Mouse (Mus musculus): ENCODE data around the gene Mrtfb.
"Not testable (repeated sequence)": the region's sequence is repeated elsewhere in the genome, so short reads cannot be mapped to it uniquely, and the experiment has no call there.

The Mrtfb gene

GRCm38 (mm10) chr16:13276258-13276657 is 20.0 kb downstream of the Mrtfb start:
- DNase-seq (ENCODE audit: low spot score in 2 of 2) = no peak

DNA sequence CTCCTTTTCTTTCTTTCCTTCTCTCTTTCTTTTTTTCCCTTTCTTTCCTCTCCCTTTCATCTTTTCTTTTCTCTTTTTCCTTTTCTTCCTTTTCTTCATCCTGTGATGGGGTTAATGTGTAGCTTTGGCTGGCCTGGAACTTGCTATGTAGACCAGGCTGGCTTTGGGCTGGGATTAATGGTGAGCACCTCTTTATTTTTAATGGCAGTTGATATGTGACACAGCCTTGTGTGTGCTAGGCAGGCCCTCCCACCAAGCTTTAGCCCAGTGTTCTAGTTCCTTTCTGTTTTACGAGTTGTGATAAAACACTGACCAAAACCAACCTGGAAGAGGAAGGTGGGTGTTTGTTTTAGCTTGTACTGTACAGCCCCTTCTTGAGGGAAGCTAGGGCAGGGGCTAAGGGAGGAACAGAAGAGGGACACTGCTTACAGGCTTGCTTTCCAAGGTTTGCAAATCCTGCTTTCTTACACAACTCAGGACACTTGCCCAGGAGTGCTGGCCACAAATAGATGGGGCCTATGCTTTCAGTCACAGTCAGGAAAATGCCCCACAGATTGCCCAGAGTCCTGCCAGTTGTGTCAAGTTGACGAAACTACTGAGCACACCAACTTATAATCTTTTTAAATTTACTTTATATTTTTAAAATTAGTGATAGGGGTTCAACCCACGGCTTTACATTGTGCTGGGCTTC is 20.6 kb downstream of the Mrtfb start:
- DNase-seq (ENCODE audit: low spot score in 2 of 2) = no peak

GRCm38 (mm10) chr16:13286425-13286824 is 30.1 kb downstream of the Mrtfb start:
- DNase-seq (ENCODE audit: low spot score in 2 of 2) = peak in 1 of 2 experiments; percentile 19

- no peak for DNase-seq (ENCODE audit: low spot score in 2 of 2)
Measured at GRCm38 (mm10) chr16:13297860-13298259, 41.6 kb downstream of the Mrtfb start.

GRCm38 (mm10) chr16:13298991-13299390 is 42.7 kb downstream of the Mrtfb start:
- no peak for DNase-seq (ENCODE audit: low spot score in 2 of 2)

DNA sequence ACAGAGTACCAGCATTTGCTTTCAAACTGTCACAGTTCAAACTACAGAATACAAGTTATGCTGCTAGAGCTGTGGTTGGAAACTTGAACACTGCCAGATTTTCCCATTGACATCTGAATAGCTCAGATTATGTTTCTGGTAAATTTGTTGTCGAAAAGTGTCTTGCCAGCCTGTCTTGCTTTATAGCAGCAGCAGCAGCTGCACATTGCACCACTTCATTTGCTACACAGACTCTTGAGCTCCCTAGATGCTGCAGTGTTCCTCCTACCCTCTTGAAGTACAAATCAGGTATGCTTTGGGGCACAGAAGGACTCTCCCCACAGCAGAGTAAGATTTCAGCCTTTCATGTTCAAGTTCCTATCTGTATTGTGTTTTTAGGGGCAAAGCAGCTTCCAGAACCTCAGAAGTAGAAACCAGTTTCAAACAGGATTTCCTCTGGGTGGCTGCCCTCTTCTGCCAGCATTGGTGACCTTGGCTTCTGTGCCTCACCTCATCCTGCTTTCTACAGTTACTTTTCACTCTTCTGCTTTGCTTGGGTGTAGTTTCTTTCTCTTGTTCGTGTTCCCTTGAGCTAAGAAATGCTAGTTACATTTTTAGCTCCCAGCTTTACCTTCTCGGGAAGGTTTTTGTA is 49.9 kb downstream of the Mrtfb start:
- no peak for DNase-seq (ENCODE audit: low spot score in 2 of 2)

DNA sequence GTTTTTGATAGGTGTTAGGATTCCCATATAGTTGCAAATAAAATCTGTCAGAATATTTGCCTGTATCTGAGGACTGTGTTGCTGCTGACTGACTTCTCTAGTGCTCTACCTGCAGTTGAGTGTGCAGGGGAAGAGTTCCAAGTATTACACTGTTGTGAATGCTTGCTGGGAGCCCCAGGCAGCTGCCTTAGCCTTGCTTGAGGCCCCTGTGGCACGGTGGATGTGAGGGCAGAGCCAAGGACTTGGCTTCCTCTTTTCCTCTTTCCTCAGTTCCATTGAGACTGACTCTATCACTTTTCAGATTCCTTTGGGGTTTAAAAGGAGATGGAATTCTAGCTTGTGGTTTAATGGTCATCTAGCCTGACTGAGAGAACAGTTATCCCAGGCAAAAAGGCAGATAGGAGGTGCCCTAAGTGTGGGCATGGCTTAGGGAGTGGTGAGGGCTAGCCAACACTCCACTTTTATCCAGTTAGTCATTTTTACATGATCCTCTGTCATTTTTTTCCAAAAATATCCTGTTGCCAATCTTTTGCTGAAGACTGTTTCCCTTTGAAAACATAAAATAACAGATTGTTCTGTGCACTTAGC is 53.9 kb downstream of the Mrtfb start:
- DNase-seq (ENCODE audit: low spot score in 2 of 2) = peak in 1 of 2 experiments; percentile 52

DNA sequence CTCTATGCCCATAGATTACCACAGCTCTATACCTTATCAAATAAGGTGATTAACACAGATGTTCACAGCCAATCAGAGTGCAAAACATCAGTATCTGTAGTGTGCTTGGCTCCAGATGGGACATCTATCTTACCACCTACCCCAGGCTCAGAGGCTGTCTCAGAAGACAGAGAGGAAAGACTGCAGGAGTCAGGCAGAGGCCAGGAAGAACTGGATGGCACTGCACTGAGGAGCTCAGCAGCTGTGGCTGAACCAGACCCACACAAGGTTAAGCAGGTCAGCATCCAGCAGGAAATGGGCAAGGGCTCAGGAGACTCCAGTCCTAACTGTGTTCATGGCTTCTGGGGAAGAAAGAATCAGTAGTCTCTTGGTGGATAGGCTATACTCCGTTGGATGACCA is 55.1 kb downstream of the Mrtfb start:
- DNase-seq (ENCODE audit: low spot score in 2 of 2) = peak in 1 of 2 experiments; percentile 51

GRCm38 (mm10) chr16:13313096-13313719 is 56.9 kb downstream of the Mrtfb start:
- DNase-seq (ENCODE audit: low spot score in 2 of 2) = no peak

GRCm38 (mm10) chr16:13323751-13324150 is 67.5 kb downstream of the Mrtfb start:
- DNase-seq (ENCODE audit: low spot score in 2 of 2) = no peak

- no peak for DNase-seq (ENCODE audit: low spot score in 2 of 2)
Measured at GRCm38 (mm10) chr16:13326622-13327021, 70.3 kb downstream of the Mrtfb start.

DNA sequence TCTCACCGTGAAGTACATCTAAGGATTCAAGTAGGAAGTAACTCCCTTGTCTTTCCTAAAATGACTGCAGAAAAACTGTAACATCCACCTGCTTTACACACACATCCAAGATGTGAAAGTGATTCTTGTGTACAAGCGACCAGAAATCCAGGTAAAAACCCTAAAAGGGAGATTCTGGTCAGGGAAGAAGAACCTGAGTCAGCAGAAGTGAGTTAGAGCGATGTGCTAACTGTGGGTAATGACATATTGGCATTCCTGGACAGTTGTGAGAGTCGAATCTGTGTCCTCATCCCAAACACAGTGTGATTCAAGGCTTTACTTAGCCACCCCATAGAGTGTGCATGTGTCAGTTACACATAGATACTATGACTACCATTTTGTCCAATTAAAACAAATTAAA is 72.4 kb downstream of the Mrtfb start:
- DNase-seq (ENCODE audit: low spot score in 2 of 2) = no peak

- peak in 1 of 2 experiments; percentile 21 for DNase-seq (ENCODE audit: low spot score in 2 of 2)
Measured at GRCm38 (mm10) chr16:13329640-13330039, 73.4 kb downstream of the Mrtfb start.

GRCm38 (mm10) chr16:13330221-13330659 is 74.0 kb downstream of the Mrtfb start:
- DNase-seq (ENCODE audit: low spot score in 2 of 2) = peak in 1 of 2 experiments; percentile 54

DNA sequence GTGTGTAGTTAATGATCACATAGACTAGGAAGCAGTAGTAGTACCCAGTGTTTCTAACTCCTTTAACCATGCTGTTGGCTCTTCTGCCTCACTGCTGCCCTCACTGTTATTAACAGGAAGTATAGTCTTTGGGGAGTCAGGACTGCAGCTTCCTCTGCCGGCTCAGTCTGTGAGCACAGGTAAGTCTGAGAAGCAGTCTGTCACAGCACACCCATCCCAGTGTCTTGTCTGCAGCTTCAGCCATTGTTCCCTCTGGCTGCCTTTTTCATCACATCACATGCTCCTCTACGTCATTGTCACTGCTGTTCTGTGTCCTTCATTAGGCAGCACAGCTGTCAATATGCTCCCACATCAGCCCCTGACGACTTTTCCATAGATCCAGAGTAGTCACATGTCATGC is 75.6 kb downstream of the Mrtfb start:
- DNase-seq (ENCODE audit: low spot score in 2 of 2) = no peak

DNA sequence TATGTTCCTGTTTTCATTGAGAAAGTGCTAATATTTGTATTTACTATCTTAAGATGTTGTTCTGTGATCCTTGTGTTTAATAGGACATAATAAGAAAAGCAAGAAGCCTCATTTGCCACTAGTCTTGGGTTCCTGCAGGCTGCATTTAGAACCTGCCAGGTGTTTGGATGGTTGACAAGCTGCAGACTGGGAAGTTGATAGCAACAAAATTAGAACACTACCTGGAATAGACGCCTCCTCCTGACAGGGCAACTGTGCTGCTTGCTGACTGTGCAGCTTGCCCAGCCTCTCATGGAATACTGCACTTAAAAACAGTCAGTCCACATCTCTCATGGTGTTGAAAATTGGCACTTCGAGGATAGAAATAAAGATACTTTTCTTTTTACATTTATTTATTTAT is 76.3 kb downstream of the Mrtfb start:
- DNase-seq (ENCODE audit: low spot score in 2 of 2) = no peak

- DNase-seq (ENCODE audit: low spot score in 2 of 2) = no peak
Measured at GRCm38 (mm10) chr16:13333781-13334341, 77.6 kb downstream of the Mrtfb start.

GRCm38 (mm10) chr16:13336503-13337230 is 80.4 kb downstream of the Mrtfb start:
- no peak for DNase-seq (ENCODE audit: low spot score in 2 of 2)

GRCm38 (mm10) chr16:13338094-13338493 is 81.8 kb downstream of the Mrtfb start:
- no peak for DNase-seq (ENCODE audit: low spot score in 2 of 2)

GRCm38 (mm10) chr16:13339433-13339832 is 83.2 kb downstream of the Mrtfb start:
- DNase-seq (ENCODE audit: low spot score in 2 of 2) = no peak

GRCm38 (mm10) chr16:13345822-13346221 is 89.5 kb downstream of the Mrtfb start:
- DNase-seq (ENCODE audit: low spot score in 2 of 2) = not testable (repeated sequence)

Data from spleen, postnatal 4 days (tissue).